Mouse (Mus musculus): Measurements from ENCODE around the gene Cyp2f2.

Gene Cyp2f2

DNA sequence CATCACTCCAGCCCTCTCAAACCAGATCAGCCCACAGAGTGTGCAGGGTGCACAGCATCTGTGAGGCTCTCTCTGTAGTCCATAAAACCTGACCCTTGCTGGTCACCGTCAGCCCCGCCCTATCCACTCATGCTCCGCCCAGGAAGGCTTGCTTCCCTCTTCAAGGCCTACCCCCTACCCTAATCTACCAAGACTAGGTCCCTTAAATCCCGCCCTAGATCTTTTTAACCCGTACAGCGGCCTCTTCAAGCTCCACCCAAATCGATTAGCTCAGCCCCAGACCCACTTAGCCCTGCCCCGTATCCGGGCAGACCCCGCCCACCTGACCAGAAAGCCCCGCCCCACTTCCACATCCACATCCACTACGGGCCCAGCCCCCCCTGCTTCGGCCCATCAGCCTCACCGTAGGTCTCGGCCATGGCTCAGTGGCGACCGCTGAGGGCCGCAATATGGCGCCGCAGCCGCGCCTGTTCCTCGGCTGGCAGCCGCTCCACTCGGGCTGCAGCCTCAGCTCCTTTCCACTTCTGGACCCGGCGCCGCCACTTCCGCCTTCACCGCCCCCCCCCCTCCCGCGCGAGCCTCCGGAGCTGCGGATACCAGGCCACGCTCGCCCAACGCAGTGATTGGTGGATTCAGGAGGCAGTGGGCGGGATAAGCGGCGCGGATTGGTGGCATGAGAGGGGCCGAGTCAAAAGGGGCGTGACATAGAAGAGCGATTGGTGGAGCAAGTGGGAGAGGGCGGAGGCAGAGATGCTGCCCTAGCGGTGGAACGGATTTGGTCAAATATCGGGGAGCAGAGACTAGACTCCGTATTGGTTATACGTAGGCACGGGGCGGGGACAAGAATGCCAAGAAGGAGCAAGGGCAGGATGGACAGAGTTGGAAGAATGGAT is 58.9 kb downstream of the Cyp2f2 start, which contains the start of gene Rab4b:
Gene Rab4b, minus strand, starts transcription at position 573 of the 893 bp plus-strand sequence.
- peak; percentile 99 for DNase-seq (ENCODE audit: low read depth, low spot score)

DNA sequence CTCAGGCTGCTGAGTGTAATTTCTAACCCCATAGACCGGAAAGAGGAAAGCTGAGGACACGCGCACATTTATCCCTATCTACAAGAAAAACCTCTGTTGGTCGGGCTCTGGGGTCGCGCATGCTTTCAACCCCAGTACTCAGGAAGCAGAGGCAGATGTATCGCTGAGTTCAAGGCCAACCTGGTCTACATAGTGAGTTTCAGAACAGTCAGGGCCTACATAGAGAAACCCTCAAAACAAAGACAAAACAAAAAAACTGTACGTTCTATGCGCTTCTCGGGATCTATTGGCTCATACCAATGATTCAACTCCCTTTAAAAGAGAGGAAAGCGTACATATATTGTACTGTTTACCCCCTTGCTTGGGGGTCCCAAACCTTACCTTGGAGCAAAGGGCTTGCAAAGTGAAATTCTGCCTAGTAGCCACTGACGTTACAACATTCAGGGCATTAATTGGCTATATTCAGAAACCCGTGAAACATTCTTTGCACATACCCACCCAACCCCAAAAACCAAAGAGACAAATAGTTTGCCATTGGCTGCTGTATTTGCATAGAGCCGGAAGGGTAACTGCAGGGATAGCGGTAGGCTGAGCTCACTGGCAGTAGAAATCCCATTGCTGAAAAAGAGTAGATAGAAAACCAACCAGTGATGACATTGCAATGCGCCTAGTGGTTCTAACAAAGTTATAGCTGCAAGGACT is 59.7 kb downstream of the Cyp2f2 start:
- no peak for DNase-seq (ENCODE audit: low read depth, low spot score)

GRCm38 (mm10) chr7:27180036-27180435 is 60.3 kb downstream of the Cyp2f2 start:
- DNase-seq (ENCODE audit: low read depth, low spot score): no peak

DNA sequence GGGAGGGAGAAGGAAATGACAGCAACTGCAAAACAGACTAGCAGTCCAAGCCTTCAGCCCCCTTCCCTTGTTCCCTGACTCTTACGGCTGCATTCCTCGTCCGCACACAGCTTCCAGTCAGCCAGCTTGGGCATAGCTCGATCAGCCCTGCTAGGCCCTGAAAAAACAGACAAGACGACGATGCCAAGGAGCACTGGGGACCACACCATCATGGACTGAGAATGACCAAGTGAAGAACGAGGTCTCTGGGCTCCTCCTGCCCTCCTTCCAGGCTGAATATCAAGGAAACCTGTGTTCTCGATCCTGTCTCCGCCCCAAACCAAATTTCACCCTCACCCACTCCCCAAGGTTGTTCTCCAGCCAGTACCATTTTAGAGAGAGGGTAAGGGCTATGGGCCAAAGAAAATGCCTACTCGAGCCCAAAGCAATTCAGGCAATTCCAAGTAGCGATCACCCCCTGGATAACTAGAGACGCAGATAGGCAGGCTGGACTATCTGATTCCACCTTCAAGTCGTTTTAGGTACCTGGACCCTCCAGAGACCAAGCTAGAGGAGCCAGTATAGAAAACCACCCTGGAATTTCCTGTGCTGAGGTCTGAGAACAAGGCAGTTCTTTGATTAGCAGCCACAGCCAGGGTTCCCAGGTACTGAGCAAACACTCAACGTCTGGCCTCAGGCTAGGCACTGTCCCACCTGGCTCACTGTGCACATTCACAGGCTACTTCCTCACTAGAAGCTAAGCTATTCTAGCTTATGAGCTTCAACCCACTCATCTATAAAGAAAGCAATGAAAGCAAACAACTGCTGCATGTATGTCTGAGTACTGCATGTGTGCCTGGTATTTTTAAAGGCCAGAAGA is 61.4 kb downstream of the Cyp2f2 start, which contains the start of the genes Gm21983 and Mia:
Gene Gm21983, minus strand, starts transcription at position 250 of the 859 bp plus-strand sequence.
Gene Mia, minus strand, starts transcription at position 321 of the 859 bp plus-strand sequence.
- DNase-seq (ENCODE audit: low read depth, low spot score): no peak

DNA sequence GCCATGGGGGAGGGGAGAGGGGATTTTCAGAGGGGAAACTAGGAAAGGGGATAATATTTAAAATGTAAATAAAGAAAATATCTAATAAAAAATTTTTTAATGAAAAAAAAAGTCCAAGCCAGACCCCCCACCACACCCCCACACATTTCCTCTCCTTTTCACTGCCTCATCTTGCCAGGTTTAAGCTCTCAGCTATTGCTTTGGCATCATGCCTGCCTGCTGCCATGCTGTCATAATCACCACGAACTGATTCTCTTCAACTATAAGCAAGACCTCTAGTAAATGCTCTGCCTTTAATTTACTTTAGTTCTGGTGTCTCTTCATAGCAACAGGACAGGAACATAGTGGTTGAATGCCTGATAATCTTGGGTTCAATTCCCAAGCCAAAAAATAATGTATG is 62.8 kb downstream of the Cyp2f2 start:
- DNase-seq (ENCODE audit: low read depth, low spot score): no peak

All from retina, postnatal 7 days (tissue).